Mouse (Mus musculus) thymus, postnatal 10 days (tissue): ENCODE data around the gene Ppp1r26.
A peak's percentile ranks its signal among the peaks of the same experiment; 100 is the strongest.
"Not testable (repeated sequence)": the region's sequence is repeated elsewhere in the genome, so short reads cannot be mapped to it uniquely, and the experiment has no call there.

Experiments used
- DNase-seq, 2 experiments: peaks; one replicate each; pipeline ENCODE4 v3.0.0; 2021; ENCODE audit warnings: low spot score in 2 of 2

Gene Ppp1r26

GRCm38 (mm10) chr2:28445082-28445481 lies 1.5 kb upstream of the Ppp1r26 start:
- no peak for DNase-seq

GRCm38 (mm10) chr2:28446181-28446514 lies 452 bp upstream of the Ppp1r26 start:
- no peak for DNase-seq

- DNase-seq: no peak
Measured at GRCm38 (mm10) chr2:28447315-28447670, 693 bp downstream of the Ppp1r26 start.

- DNase-seq: no peak
Measured at GRCm38 (mm10) chr2:28451663-28452062, 5.1 kb downstream of the Ppp1r26 start.

- DNase-seq: no peak
Measured at GRCm38 (mm10) chr2:28453539-28453938, 6.9 kb downstream of the Ppp1r26 start.

GRCm38 (mm10) chr2:28456616-28457015 lies 10.0 kb downstream of the Ppp1r26 start:
- DNase-seq: no peak

GRCm38 (mm10) chr2:28463919-28464318 lies 17.3 kb downstream of the Ppp1r26 start:
- DNase-seq: peak; percentile 33 to 68

GRCm38 (mm10) chr2:28464919-28465318 lies 18.3 kb downstream of the Ppp1r26 start:
- DNase-seq: no peak

- DNase-seq: peak; percentile 31 to 39
Measured at GRCm38 (mm10) chr2:28465836-28466518, 19.4 kb downstream of the Ppp1r26 start, which contains the start of gene 1700007K13Rik. 1700007K13Rik (minus strand) TSS chr2:28466332.

- peak; percentile 40 to 80 for DNase-seq
Measured at GRCm38 (mm10) chr2:28467860-28468485, 21.4 kb downstream of the Ppp1r26 start, which contains the start of gene Mrps2. Mrps2 (plus strand) TSS chr2:28468066.

GRCm38 (mm10) chr2:28468486-28469225 lies 22.1 kb downstream of the Ppp1r26 start:
- DNase-seq: no peak

- DNase-seq: no peak
Measured at GRCm38 (mm10) chr2:28469461-28469860, 22.9 kb downstream of the Ppp1r26 start.

- no peak for DNase-seq
Measured at GRCm38 (mm10) chr2:28470591-28470990, 24.0 kb downstream of the Ppp1r26 start.

GRCm38 (mm10) chr2:28472011-28472410 lies 25.4 kb downstream of the Ppp1r26 start:
- not testable (repeated sequence) for DNase-seq

- not testable (repeated sequence) for DNase-seq
Measured at GRCm38 (mm10) chr2:28477993-28478392, 31.4 kb downstream of the Ppp1r26 start.

GRCm38 (mm10) chr2:28479208-28480204 lies 32.9 kb downstream of the Ppp1r26 start:
- no peak for DNase-seq

- no peak for DNase-seq
Measured at GRCm38 (mm10) chr2:28483861-28484260, 37.3 kb downstream of the Ppp1r26 start.

GRCm38 (mm10) chr2:28494521-28494920 lies 47.9 kb downstream of the Ppp1r26 start:
- DNase-seq: no peak

- DNase-seq: no peak
Measured at GRCm38 (mm10) chr2:28495207-28495756, 48.7 kb downstream of the Ppp1r26 start.

GRCm38 (mm10) chr2:28495801-28496595 lies 49.4 kb downstream of the Ppp1r26 start:
- no peak for DNase-seq
